9 mouse cellular contexts compared by ENCODE assay signal in the genomic region with DNA sequence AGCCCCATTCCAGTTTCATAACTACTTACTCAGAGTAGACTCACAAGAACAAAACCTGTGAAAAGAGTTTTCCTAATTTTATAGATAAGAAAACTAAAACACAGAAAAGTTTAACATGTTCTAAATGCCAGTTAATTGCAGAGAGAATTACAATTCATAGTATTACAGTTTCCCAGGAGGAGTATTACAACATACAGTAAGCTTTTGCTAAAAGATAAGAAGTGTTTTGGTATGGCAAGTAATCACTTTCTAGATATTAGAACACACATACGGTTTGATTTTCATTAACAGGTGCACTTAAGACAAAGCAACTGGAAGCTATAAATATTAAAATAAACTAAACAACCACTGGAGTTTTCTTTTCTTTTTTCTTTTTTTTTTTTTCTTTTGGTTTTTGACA. TPM values are rescaled to one million over a fixed set of nuclear protein-coding genes. Genes with fewer than 3 reads are reported as not detected.
DNase-seq lines count a peak whose midpoint lies in the region; ATAC-seq and TF ChIP-seq lines count a peak whose summit lies in the region.
"Had no signal": no experiment of that assay in that cellular context is flagged by ENCODE, and none has a peak within 500 bp of the region (broad histone marks: within the 10 kb centered on the region; RNA-seq: fewer than 3 reads in every experiment).

No protein-coding gene starts in this region.

- no peak for DNase-seq in kidney, postnatal 0 days (ENCODE audit: low spot score)
- DNase-seq in kidney, postnatal 36 days, result no peak
- no peak for DNase-seq in embryonic facial prominence, embryonic 14.5 days (ENCODE audit: low spot score)
- DNase-seq in hindbrain, postnatal 0 days (ENCODE audit: low spot score), result no peak
- DNase-seq in testis, postnatal 14 days (ENCODE audit: low spot score), result no peak
- no peak for DNase-seq in adrenal gland, postnatal 25 days
- DNase-seq: gastrocnemius, postnatal 36 days had no signal

- H3K4me1 ChIP-seq in kidney, postnatal 0 days (replicated peaks; ENCODE audit: insufficient read depth, low read length), result no peaks in the 10 kb centered on the region
- H3K4me1 ChIP-seq in embryonic facial prominence, embryonic 14.5 days (ENCODE audit: control insufficient read depth, insufficient read depth, low read length), result peaks cover 3% of the 10 kb centered on the region; the same call in 1 of the 2 replicates
- H3K4me1 ChIP-seq in hindbrain, postnatal 0 days (ENCODE audit: insufficient read depth, low read length), result no peaks in the 10 kb centered on the region; the same call in 1 of the 2 replicates
- H3K4me1 ChIP-seq in midbrain, embryonic 16.5 days (ENCODE audit: control insufficient read depth, insufficient read depth, low read length), result peaks cover 23% of the 10 kb centered on the region

- no peak overlapping the region for H3K9ac ChIP-seq in kidney, postnatal 0 days (ENCODE audit: low read depth, low read length)
- H3K9ac ChIP-seq in embryonic facial prominence, embryonic 14.5 days (ENCODE audit: low read depth, low read length), result no peak overlapping the region
- 0 out of 2 replicates have a peak overlapping the region, but pooled peaks have one; percentile 98 for H3K9ac ChIP-seq in hindbrain, postnatal 0 days (replicated peaks; ENCODE audit: low read length)
- H3K9ac ChIP-seq in midbrain, embryonic 16.5 days (ENCODE audit: low read depth, low read length), result no peak overlapping the region

- H3K4me3 ChIP-seq in kidney, postnatal 0 days (replicated peaks; ENCODE audit: low read depth, low read length), result no peak overlapping the region
- no peak overlapping the region for H3K4me3 ChIP-seq in embryonic facial prominence, embryonic 14.5 days (ENCODE audit: low read depth, low read length)
- no peak overlapping the region for H3K4me3 ChIP-seq in hindbrain, postnatal 0 days (ENCODE audit: low read length)
- H3K4me3 ChIP-seq in midbrain, embryonic 16.5 days (ENCODE audit: low read depth, low read length), result no peak overlapping the region

- TF ChIP-seq CTCF in kidney, postnatal 0 days (IDR thresholded peaks at IDR 0.05; ENCODE audit: low read depth), result no peak
- no peak for TF ChIP-seq CTCF in hindbrain, postnatal 0 days (IDR thresholded peaks at IDR 0.05; ENCODE audit: low read depth)

- H3K27me3 ChIP-seq in kidney, postnatal 0 days (ENCODE audit: insufficient read depth, low read length), result no peaks in the 10 kb centered on the region
- H3K27me3 ChIP-seq in embryonic facial prominence, embryonic 14.5 days (replicated peaks; ENCODE audit: control insufficient read depth, insufficient read depth, low read length), result no peaks in the 10 kb centered on the region
- H3K27me3 ChIP-seq in hindbrain, postnatal 0 days (ENCODE audit: insufficient read depth, low read length), result no peaks in the 10 kb centered on the region
- no peaks in the 10 kb centered on the region for H3K27me3 ChIP-seq in midbrain, embryonic 16.5 days (ENCODE audit: control insufficient read depth, insufficient read depth, low read depth, low read length)
- H3K27me3 ChIP-seq: Patski had no signal

- 0 out of 2 replicates have a peak overlapping the region, but pooled peaks have one; percentile 13 for H3K4me2 ChIP-seq in kidney, postnatal 0 days (ENCODE audit: low read length)
- H3K4me2 ChIP-seq in embryonic facial prominence, embryonic 14.5 days (ENCODE audit: low read depth, low read length), result peak overlapping the region; percentile 87
- peak overlapping the region; percentile 96 for H3K4me2 ChIP-seq in hindbrain, postnatal 0 days (ENCODE audit: low read depth, low read length)
- H3K4me2 ChIP-seq in midbrain, embryonic 16.5 days (ENCODE audit: low read length), result peak overlapping the region; percentile 78

- H3K36me3 ChIP-seq in kidney, postnatal 0 days (ENCODE audit: insufficient read depth, low read length), result no peaks in the 10 kb centered on the region
- 0 out of 2 replicates have a peak, but pooled peaks cover 4% of the 10 kb centered on the region for H3K36me3 ChIP-seq in embryonic facial prominence, embryonic 14.5 days (ENCODE audit: control insufficient read depth, insufficient read depth, low read length)
- H3K36me3 ChIP-seq in hindbrain, postnatal 0 days (ENCODE audit: insufficient read depth, low read length), result no peaks in the 10 kb centered on the region
- no peaks in the 10 kb centered on the region for H3K36me3 ChIP-seq in midbrain, embryonic 16.5 days (ENCODE audit: control insufficient read depth, insufficient read depth, low read length)

- no peaks in the 10 kb centered on the region for H3K9me3 ChIP-seq in kidney, postnatal 0 days (replicated peaks; ENCODE audit: low read length)
- no peaks in the 10 kb centered on the region for H3K9me3 ChIP-seq in embryonic facial prominence, embryonic 14.5 days (ENCODE audit: control insufficient read depth, low read length)
- H3K9me3 ChIP-seq in hindbrain, postnatal 0 days (ENCODE audit: low read length), result no peaks in the 10 kb centered on the region
- H3K9me3 ChIP-seq in midbrain, embryonic 16.5 days (replicated peaks; ENCODE audit: control insufficient read depth, low read length, poor library complexity, severe bottlenecking), result no peaks in the 10 kb centered on the region

- no peak for ATAC-seq in kidney, postnatal 0 days (replicated peaks; ENCODE audit: low FRiP score, low read depth)
- no peak for ATAC-seq in embryonic facial prominence, embryonic 14.5 days (ENCODE audit: low read depth)
- ATAC-seq in hindbrain, postnatal 0 days, result no peak
- ATAC-seq in midbrain, embryonic 16.5 days, result no peak
- ATAC-seq: Patski had no signal

- 63% methylated on average over 1 of the region's 1 CpGs for WGBS in kidney, postnatal 0 days
- 69% methylated on average over 1 of the region's 1 CpGs for WGBS in embryonic facial prominence, embryonic 14.5 days
- 53% methylated on average over 1 of the region's 1 CpGs for WGBS in hindbrain, postnatal 0 days
- whole genome bisulfite sequencing in midbrain, embryonic 16.5 days, result 71% methylated on average over 1 of the region's 1 CpGs

- H3K27ac ChIP-seq in kidney, postnatal 0 days, result no peak overlapping the region
- H3K27ac ChIP-seq in embryonic facial prominence, embryonic 14.5 days (replicated peaks; ENCODE audit: low read depth, low read length), result no peak overlapping the region
- no peak overlapping the region for H3K27ac ChIP-seq in hindbrain, postnatal 0 days
- H3K27ac ChIP-seq in midbrain, embryonic 16.5 days (ENCODE audit: low read length), result no peak overlapping the region

RNA-seq across cellular contexts. Expression of a gene that starts 3.1 kb away (rescaled TPM):
- polyA plus RNA-seq in kidney, postnatal 0 days (2015; fragmentation: Nextera tagmentation; extraction: Ambion mirVana), result 8.3 and 8.9 TPM in 2 replicates
- 6.6 and 8.5 TPM in 2 replicates for polyA plus RNA-seq in embryonic facial prominence, embryonic 14.5 days (2014; fragmentation: Nextera tagmentation; extraction: Ambion mirVana)
- total RNA-seq in hindbrain, postnatal 0 days (2014; rRNA removed), result 5.9 and 6.7 TPM in 2 replicates
- polyA plus RNA-seq in hindbrain, postnatal 0 days (2015; fragmentation: Nextera tagmentation; extraction: Ambion mirVana), result 6.6 and 6.9 TPM in 2 replicates
- polyA plus RNA-seq in midbrain, embryonic 16.5 days (2015; fragmentation: Nextera tagmentation; extraction: Ambion mirVana), result 8.6 and 9.3 TPM in 2 replicates
- 7.9 and 12.0 TPM in 2 replicates for total RNA-seq in adrenal gland, postnatal 25 days (2021)

RNA-seq across cellular contexts. Expression of a gene that starts 3.1 kb away (rescaled TPM):
- 123 and 130 TPM in 2 replicates for polyA plus RNA-seq in kidney, postnatal 0 days (2015; fragmentation: Nextera tagmentation; extraction: Ambion mirVana)
- 144 and 154 TPM in 2 replicates for polyA plus RNA-seq in embryonic facial prominence, embryonic 14.5 days (2014; fragmentation: Nextera tagmentation; extraction: Ambion mirVana)
- total RNA-seq in hindbrain, postnatal 0 days (2014; rRNA removed), result 137 and 159 TPM in 2 replicates
- polyA plus RNA-seq in hindbrain, postnatal 0 days (2015; fragmentation: Nextera tagmentation; extraction: Ambion mirVana), result 143 and 148 TPM in 2 replicates
- 156 and 171 TPM in 2 replicates for polyA plus RNA-seq in midbrain, embryonic 16.5 days (2015; fragmentation: Nextera tagmentation; extraction: Ambion mirVana)
- 241 and 268 TPM in 2 replicates for total RNA-seq in adrenal gland, postnatal 25 days (2021)

Comparison
In these comparisons a context has a peak if more than half of its experiments do, and no peak if none do; other contexts are left out.
1. H3K4me2 ChIP-seq: peak in every context shown above with its lines; median percentile 96 in hindbrain, postnatal 0 days; 87 in embryonic facial prominence, embryonic 14.5 days; 78 in midbrain, embryonic 16.5 days; 13 in kidney, postnatal 0 days.